In the genomic region with DNA sequence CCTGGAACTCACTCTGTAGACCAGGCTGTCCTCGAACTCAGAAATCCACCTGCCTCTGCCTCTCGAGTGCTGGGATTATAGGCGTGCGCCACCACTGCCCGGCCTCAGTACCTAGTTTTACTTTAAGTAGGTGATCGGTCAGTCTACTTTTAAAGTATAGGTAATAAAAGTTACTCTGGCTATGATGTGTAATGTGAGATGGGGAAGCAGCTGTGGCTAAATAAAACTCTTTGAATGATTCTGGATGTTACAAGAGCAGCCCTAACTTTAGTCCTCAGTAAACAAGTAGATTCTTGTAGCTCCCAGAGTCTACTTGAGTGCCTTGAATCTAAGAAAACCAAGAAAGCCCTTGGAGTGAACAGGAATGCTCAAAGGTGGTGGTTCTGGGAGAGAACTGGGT, we compare ENCODE assay signal across 22 mouse cellular contexts.
"Had no signal": no experiment of that assay in that cellular context is flagged by ENCODE, and none has a peak within 500 bp of the region (broad histone marks: within the 10 kb centered on the region; RNA-seq: fewer than 3 reads in every experiment).

No protein-coding gene starts in this region.

- ATAC-seq: forebrain, postnatal 0 days; hindbrain, postnatal 0 days; intestine, embryonic 16.5 days; liver, embryonic 12.5 days had no signal

- H3K9me3 ChIP-seq: heart, embryonic 13.5 days; heart, embryonic 15.5 days; hindbrain, embryonic 13.5 days; hindbrain, embryonic 15.5 days; kidney, embryonic 15.5 days; limb, embryonic 13.5 days; limb, embryonic 15.5 days; liver, embryonic 12.5 days had no signal

- H3K27me3 ChIP-seq: heart, embryonic 13.5 days; heart, embryonic 15.5 days; hindbrain, embryonic 13.5 days; hindbrain, embryonic 15.5 days; kidney, embryonic 15.5 days; limb, embryonic 13.5 days; limb, embryonic 15.5 days; liver, embryonic 12.5 days had no signal

- H3K4me3 ChIP-seq: heart, embryonic 13.5 days; heart, embryonic 15.5 days; hindbrain, embryonic 13.5 days; hindbrain, embryonic 15.5 days; kidney, embryonic 15.5 days; limb, embryonic 13.5 days; limb, embryonic 15.5 days; liver, embryonic 12.5 days had no signal

- H3K4me2 ChIP-seq: heart, embryonic 11.5 days; heart, embryonic 13.5 days; heart, embryonic 15.5 days; hindbrain, embryonic 13.5 days; hindbrain, embryonic 15.5 days; kidney, embryonic 15.5 days; limb, embryonic 13.5 days; limb, embryonic 15.5 days; liver, embryonic 12.5 days had no signal

- H3K9ac ChIP-seq: forebrain, postnatal 0 days; heart, embryonic 13.5 days; heart, embryonic 15.5 days; hindbrain, embryonic 13.5 days; hindbrain, embryonic 15.5 days; kidney, embryonic 15.5 days; limb, embryonic 13.5 days; limb, embryonic 15.5 days; liver, embryonic 12.5 days had no signal

- H3K4me1 ChIP-seq: heart, embryonic 15.5 days; hindbrain, embryonic 15.5 days; kidney, embryonic 15.5 days; limb, embryonic 13.5 days; limb, embryonic 15.5 days had no signal

- DNase-seq: forebrain, postnatal 0 days; gastrocnemius, postnatal 25 days; heart, adult 18-20 months; heart, postnatal 14 days; heart, postnatal 36 days; kidney, adult 11 months; kidney, postnatal 14 days; layer of hippocampus, adult 9-11 months; layer of hippocampus, postnatal 36 days; left cerebral cortex, postnatal 4 days had no signal

- H3K27ac ChIP-seq: heart, embryonic 13.5 days; heart, embryonic 15.5 days; hindbrain, embryonic 13.5 days; hindbrain, embryonic 15.5 days; hindbrain, postnatal 0 days; kidney, embryonic 15.5 days; kidney, postnatal 0 days; limb, embryonic 13.5 days; limb, embryonic 15.5 days; liver, embryonic 12.5 days had no signal
